Mouse (Mus musculus): ENCODE measurements around the gene Cers6.

- TF ChIP-seq POLR2A (IDR thresholded peaks at IDR 0.05; ENCODE audit: control insufficient read depth, low read depth, low read length), result no peak
- no peak for TF ChIP-seq CTCF (IDR thresholded peaks at IDR 0.05; ENCODE audit: control insufficient read depth, insufficient read depth, insufficient replicate concordance, low read depth, low read length)
These were observed 63.1 kb downstream of the Cers6 start for GRCm38 (mm10) chr2:68924344-68924743.
